Mouse (Mus musculus) B cell, adult 62 days (primary cell): ENCODE data around the gene Chid1. TPM values are rescaled to one million over a fixed set of nuclear protein-coding genes. Genes with fewer than 3 reads are reported as not detected.

Source experiments
- total RNA-seq: library from RNA; stranded (reverse); gene quantifications from 4 replicates; pipeline ENCODE4 v1.2.4, GENCODE M21; 2023

The Chid1 gene
- total RNA-seq = 18.5 to 24.9 TPM (median 20.6 TPM) in 4 replicates

GRCm38 (mm10) chr7:141539556-141540311, at the start of gene Chid1:
Chid1 (minus strand) TSS chr7:141539857.

GRCm38 (mm10) chr7:141561682-141562391, 22.2 kb upstream of the Chid1 start, which contains the start of gene Ap2a2:
Ap2a2 (plus strand) TSS chr7:141562173.

DNA sequence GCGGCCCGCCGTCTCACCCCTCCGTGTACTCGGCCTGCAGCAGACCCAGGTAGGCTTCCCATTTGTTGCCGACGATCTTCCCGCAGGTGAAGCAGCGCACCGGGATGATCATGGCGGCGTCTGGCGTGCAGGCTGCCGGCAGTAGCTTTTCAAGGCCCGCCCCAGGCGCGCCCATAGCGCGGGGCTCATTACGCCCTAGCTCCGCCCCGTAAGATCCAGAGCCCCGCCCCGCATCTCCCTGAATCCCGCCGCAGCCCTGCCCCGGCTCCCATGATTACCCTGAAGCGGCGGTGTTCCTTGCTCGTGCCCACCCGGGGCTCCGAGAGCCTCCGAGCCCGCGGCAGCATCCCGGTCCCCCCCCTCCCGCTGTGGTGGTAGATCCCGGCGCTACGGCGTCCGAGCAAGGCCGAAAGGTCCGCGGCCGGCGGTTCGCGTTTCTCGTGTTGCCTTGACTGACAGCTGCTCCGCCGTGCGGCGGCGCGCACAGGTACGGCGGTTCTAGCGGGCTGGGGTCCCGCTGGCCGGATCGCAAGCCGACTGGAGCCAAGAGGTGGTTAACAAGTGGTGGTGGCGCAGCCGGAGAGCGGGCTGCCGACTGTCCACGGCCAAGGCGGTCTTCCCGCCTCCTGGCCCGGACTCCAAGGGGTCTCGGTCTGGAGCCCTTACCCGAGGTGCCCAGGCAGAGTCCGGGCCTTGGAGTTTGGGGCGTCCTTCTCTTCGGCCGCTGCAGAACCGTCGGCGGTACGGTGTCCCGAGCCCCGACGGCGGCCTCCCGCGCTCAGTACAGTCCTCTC, 64.4 kb downstream of the Chid1 start, which contains the start of the genes Polr2l and Tspan4:
TSS of gene Polr2l (minus strand) at position 122 of the 794 bp plus-strand sequence.
TSS of gene Tspan4 (plus strand) at position 230 of the 794 bp plus-strand sequence.

GRCm38 (mm10) chr7:141467230-141468030, 72.2 kb downstream of the Chid1 start, which contains the start of gene Cd151:
Cd151 (plus strand) TSS chr7:141467392.

DNA sequence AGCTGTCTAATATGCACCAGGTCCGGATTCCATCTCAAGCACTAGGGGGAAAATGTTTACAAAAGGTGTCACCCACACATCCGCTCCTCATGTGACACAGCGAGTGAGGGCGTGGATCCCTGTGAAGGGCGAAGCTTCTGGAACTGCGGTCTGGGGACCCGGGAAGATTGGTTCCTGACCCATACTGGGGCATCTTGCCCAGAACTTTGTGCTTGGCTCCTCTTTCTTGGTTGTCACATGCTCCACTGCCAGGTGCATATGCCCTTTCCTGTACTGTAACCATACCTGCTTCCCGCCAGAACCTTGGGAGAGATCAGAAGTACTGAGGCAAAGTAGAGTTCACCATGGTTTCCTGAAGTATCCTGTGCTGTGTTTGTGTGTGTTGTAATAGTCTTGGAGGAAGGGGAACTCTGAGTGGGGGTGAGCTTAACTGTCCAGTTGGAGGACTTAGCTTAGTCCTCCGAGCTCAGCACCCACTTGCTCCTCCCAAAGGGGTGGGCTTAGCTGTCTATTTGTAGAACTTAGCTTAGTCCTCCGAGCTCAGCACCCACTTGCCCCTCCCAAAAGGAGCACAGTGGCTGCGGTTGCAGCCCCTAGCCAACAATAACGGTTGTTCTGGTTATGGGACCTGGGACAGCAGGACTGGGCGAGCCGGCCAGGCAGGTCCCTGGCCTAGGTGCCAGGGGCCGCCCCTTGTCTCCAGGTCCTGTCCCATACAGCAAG, 79.1 kb downstream of the Chid1 start, which contains the start of gene Cracr2b:
TSS of gene Cracr2b (plus strand) at position 704 of the 723 bp plus-strand sequence.

DNA sequence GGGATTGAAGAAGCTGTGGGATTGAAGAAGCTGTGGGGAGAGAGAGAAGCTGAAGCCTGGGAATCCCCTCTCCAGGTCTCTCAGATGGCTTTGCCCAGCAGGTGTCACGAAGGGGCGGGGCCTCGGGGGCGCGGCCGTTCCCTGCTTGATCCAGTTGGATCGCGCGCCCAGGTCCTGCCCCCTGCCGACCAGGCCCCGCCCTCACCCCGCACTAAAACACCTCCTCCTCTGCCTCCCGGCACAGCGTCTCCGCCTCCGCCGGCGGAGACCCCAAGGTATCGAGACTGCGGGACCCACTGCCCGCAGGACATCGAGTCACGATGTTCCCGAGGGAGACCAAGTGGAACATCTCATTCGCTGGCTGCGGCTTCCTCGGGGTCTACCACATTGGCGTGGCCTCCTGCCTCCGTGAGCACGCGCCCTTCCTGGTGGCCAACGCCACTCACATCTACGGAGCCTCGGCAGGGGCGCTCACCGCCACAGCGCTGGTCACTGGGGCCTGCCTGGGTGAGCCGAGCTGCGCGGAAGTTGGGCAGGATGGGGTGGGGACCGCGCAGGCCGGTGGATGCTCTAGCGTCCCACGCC, 84.6 kb downstream of the Chid1 start, which contains the start of gene Pnpla2:
TSS of gene Pnpla2 (plus strand) at position 232 of the 585 bp plus-strand sequence.

GRCm38 (mm10) chr7:141447110-141447991, 92.3 kb downstream of the Chid1 start, which contains the start of gene Rplp2:
Rplp2 (plus strand) TSS chr7:141447370.

GRCm38 (mm10) chr7:141443828-141444237, 95.8 kb downstream of the Chid1 start, which contains the start of gene Pidd1:
Pidd1 (minus strand) TSS chr7:141444025.

Other genes with a start within 250 kb of the Chid1 start
- gene Drd4, start 247.9 kb downstream of the Chid1 start, total RNA-seq = not detected in 4 replicates
- 33.5 to 54.6 TPM (median 42.7 TPM) in 4 replicates for gene Deaf1, start 212.2 kb downstream of the Chid1 start, total RNA-seq
- gene Tmem80, start 212.1 kb downstream of the Chid1 start, total RNA-seq = 15.2 to 22.8 TPM (median 16.4 TPM) in 4 replicates
- gene Eps8l2, start 201.0 kb downstream of the Chid1 start, total RNA-seq = 1.0 to 1.3 TPM in 2 of 4 replicates, not detected in the others
- 130 to 142 TPM (median 131 TPM) in 4 replicates for gene Taldo1, start 147.7 kb downstream of the Chid1 start, total RNA-seq
- gene Gatd1, start 125.7 kb downstream of the Chid1 start, total RNA-seq = 31.5 to 40.0 TPM (median 35.3 TPM) in 4 replicates
- gene Cend1, start 110.4 kb downstream of the Chid1 start, total RNA-seq = not detected in 4 replicates
- gene Slc25a22, start 102.0 kb downstream of the Chid1 start, total RNA-seq = 37.9 to 49.5 TPM (median 44.6 TPM) in 4 replicates
- 6.9 to 9.3 TPM (median 7.8 TPM) in 4 replicates for gene Pidd1, start 95.8 kb downstream of the Chid1 start, total RNA-seq
- 2,356 to 2,462 TPM (median 2,431 TPM) in 4 replicates for gene Rplp2, start 92.5 kb downstream of the Chid1 start, total RNA-seq
- gene Pnpla2, start 84.7 kb downstream of the Chid1 start, total RNA-seq = 48.4 to 57.9 TPM (median 51.2 TPM) in 4 replicates
- not detected in 4 replicates for gene Cracr2b, start 78.8 kb downstream of the Chid1 start, total RNA-seq
- gene Cd151, start 72.5 kb downstream of the Chid1 start, total RNA-seq = 11.2 to 13.1 TPM (median 12.1 TPM) in 4 replicates
- gene Polr2l, start 64.7 kb downstream of the Chid1 start, total RNA-seq = 14.1 to 17.7 TPM (median 14.9 TPM) in 4 replicates
- gene Tspan4, start 64.6 kb downstream of the Chid1 start, total RNA-seq = 1.0 to 2.8 TPM (median 1.1 TPM) in 4 replicates
- 35.6 to 44.2 TPM (median 42.8 TPM) in 4 replicates for gene Ap2a2, start 22.3 kb upstream of the Chid1 start, total RNA-seq
- not detected in 4 replicates for gene Muc6, start 115.5 kb upstream of the Chid1 start, total RNA-seq
- 0.72 TPM in 1 of 4 replicates, not detected in the others for gene Muc2, start 150.5 kb upstream of the Chid1 start, total RNA-seq
- gene Muc5ac, start 249.1 kb upstream of the Chid1 start, total RNA-seq = not detected in 4 replicates